Mouse (Mus musculus): Measurements from ENCODE around the gene CN725425. TPM values are rescaled to one million over a fixed set of nuclear protein-coding genes. Genes with fewer than 3 reads are reported as not detected.

Gene CN725425
- total RNA-seq, 2 experiments from 2014 or later = 0.17 TPM; not detected in 1

Other genes with a start within 250 kb of the CN725425 start
- 100 to 1,000 TPM; 124 to 127 TPM for gene Kif21a, start 149.5 kb upstream of the CN725425 start, total RNA-seq (2021)
- gene Abcd2, start 7.7 kb upstream of the CN725425 start, total RNA-seq (2021) = 10 to 100 TPM; 17.8 to 18.8 TPM

All from layer of hippocampus, postnatal 36 days (tissue).